Mouse (Mus musculus) stomach, postnatal 0 days (tissue): Measurements from ENCODE around the gene Taf8. TPM values are rescaled to one million over a fixed set of nuclear protein-coding genes. Genes with fewer than 3 reads are reported as not detected.
A peak's percentile ranks its signal among the peaks of the same experiment; 100 is the strongest.

ENCODE experiments used
- ATAC-seq: fragments of 200-750 bp; cut with Nextera tagmentation; 2 replicates; pipeline ENCODE4 v1.8.0; 2017; ENCODE audit not compliant: low FRiP score, low TSS enrichment
- DNase-seq: peaks from one replicate; pipeline ENCODE4 v3.0.0-alpha.2; 2016; ENCODE audit warnings: low spot score
- H3K27ac ChIP-seq: fragments of 300-500 bp; sonication (generic); replicated peaks from 2 replicates; pipeline ENCODE4 v1.5.1; 2014; ENCODE audit warnings: mild to moderate bottlenecking, control low read depth
- H3K27me3 ChIP-seq: fragments of 300-500 bp; sonication (generic); 2 replicates; pipeline ENCODE4 v1.6.1; 2014; ENCODE audit warnings: low read length; ENCODE audit not compliant: control insufficient read depth, insufficient read depth
- H3K36me3 ChIP-seq: fragments of 300-500 bp; sonication (generic); 2 replicates; pipeline ENCODE4 v1.6.1; 2014; ENCODE audit warnings: low read length, mixed read lengths; ENCODE audit not compliant: control insufficient read depth, insufficient read depth
- H3K4me1 ChIP-seq: fragments of 300-500 bp; sonication (generic); replicated peaks from 2 replicates; pipeline ENCODE4 v1.6.1; 2014; ENCODE audit warnings: antibody characterized with exemption; ENCODE audit not compliant: control insufficient read depth, insufficient read depth
- H3K4me2 ChIP-seq: fragments of 300-500 bp; sonication (generic); replicated peaks from 2 replicates; pipeline ENCODE4 v1.6.1; 2014; ENCODE audit warnings: low read depth, mild to moderate bottlenecking, control low read depth, moderate library complexity
- H3K4me3 ChIP-seq: fragments of 300-500 bp; sonication (generic); 2 replicates; pipeline ENCODE4 v1.5.1; 2014; ENCODE audit warnings: low read depth, low read length, control low read depth
- H3K9ac ChIP-seq: fragments of 300-500 bp; sonication (generic); 2 replicates; pipeline ENCODE4 v1.6.1; 2014; ENCODE audit warnings: mild to moderate bottlenecking, low read length, control low read depth, mixed read lengths
- H3K9me3 ChIP-seq: fragments of 300-500 bp; sonication (generic); 2 replicates; pipeline ENCODE4 v1.6.1; 2016; ENCODE audit warnings: low read length; ENCODE audit not compliant: control insufficient read depth
- CTCF ChIP-seq: IDR thresholded peaks from 2 replicates; pipeline ENCODE4 v1.5.1; 2016; ENCODE audit warnings: antibody characterized with exemption, low read depth, mild to moderate bottlenecking, moderate library complexity
- EP300 ChIP-seq: optimal IDR thresholded peaks from 2 replicates; pipeline ENCODE3; 2016; ENCODE audit warnings: antibody characterized with exemption
- whole genome bisulfite sequencing: fragments of 180-500 bp; shearing (Covaris S2); extraction: QIAGEN DNeasy Blood & Tissue Kit; methylation state at CpG from one replicate; pipeline ENCODE4 v1.1.7; 2014; 5-methylcytosine and 5-hydroxymethylcytosine counted together
- polyA plus RNA-seq: library from polyadenylated mRNA; unstranded; fragments of >200 nt; fragmentation: Nextera tagmentation; extraction: Ambion mirVana; gene quantifications from 2 replicates; pipeline ENCODE4 v1.2.1, GENCODE M21; 2015

Gene Taf8
- polyA plus RNA-seq, 1 experiment from 2014 or later: 11.0 TPM

- H3K9me3 ChIP-seq: no peaks in the 10 kb centered on the region
- no peak for DNase-seq
- peaks cover 2% of the 10 kb centered on the region; the same call in 1 of the 2 replicates for H3K4me1 ChIP-seq
- ATAC-seq: no peak
- H3K4me3 ChIP-seq: no peak overlapping the region
- no peaks in the 10 kb centered on the region for H3K36me3 ChIP-seq
- H3K27ac ChIP-seq: no peak overlapping the region
- H3K4me2 ChIP-seq: no peak overlapping the region
- H3K27me3 ChIP-seq: no peaks in the 10 kb centered on the region
- TF ChIP-seq CTCF: no peak
- TF ChIP-seq EP300: no peak
- no peak overlapping the region for H3K9ac ChIP-seq
- 61% methylated on average over 7 of the region's 7 CpGs for WGBS
Observed at GRCm38 (mm10) chr17:47515180-47515844, 13.2 kb upstream of the Taf8 start.

GRCm38 (mm10) chr17:47512956-47513775 lies 11.1 kb upstream of the Taf8 start:
- DNase-seq: peak; percentile 41
- no peaks in the 10 kb centered on the region for H3K27me3 ChIP-seq
- H3K4me1 ChIP-seq: peaks cover 2% of the 10 kb centered on the region; the same call in 1 of the 2 replicates
- WGBS: 44% methylated on average over 10 of the region's 10 CpGs
- no peak; the same call in 1 of the 2 replicates for ATAC-seq
- no peaks in the 10 kb centered on the region for H3K9me3 ChIP-seq
- H3K27ac ChIP-seq: peak overlapping the region; percentile 78
- no peak overlapping the region for H3K9ac ChIP-seq
- H3K4me2 ChIP-seq: no peak overlapping the region
- TF ChIP-seq CTCF (no peak), EP300 (no peak)
- H3K4me3 ChIP-seq: no peak overlapping the region
- no peaks in the 10 kb centered on the region for H3K36me3 ChIP-seq

GRCm38 (mm10) chr17:47511111-47512020 lies 9.3 kb upstream of the Taf8 start:
- Histone ChIP-seq H3K4me3 (no peak overlapping the region), H3K4me2 (peak overlapping the region; percentile 49), H3K9me3 (no peaks in the 10 kb centered on the region), H3K9ac (peak overlapping the region; percentile 59), H3K27ac (peak overlapping the region; percentile 96), H3K36me3 (no peaks in the 10 kb centered on the region), H3K27me3 (no peaks in the 10 kb centered on the region), H3K4me1 (peaks cover 6% of the 10 kb centered on the region; the same call in 1 of the 2 replicates)
- 3% methylated on average over 25 of the region's 25 CpGs for WGBS
- DNase-seq (peak; percentile 98), ATAC-seq (peak; percentile 91)
- TF ChIP-seq CTCF: peak; percentile 99
- TF ChIP-seq EP300: peak; percentile 90

- no peaks in the 10 kb centered on the region for H3K27me3 ChIP-seq
- H3K4me2 ChIP-seq: no peak overlapping the region
- DNase-seq (no peak), ATAC-seq (no peak)
- H3K4me1 ChIP-seq: peaks cover 11% of the 10 kb centered on the region
- H3K36me3 ChIP-seq: no peaks in the 10 kb centered on the region
- no peaks in the 10 kb centered on the region for H3K9me3 ChIP-seq
- H3K4me3 ChIP-seq: no peak overlapping the region
- no peak for TF ChIP-seq EP300
- H3K27ac ChIP-seq: peak overlapping the region; percentile 63
- H3K9ac ChIP-seq: no peak overlapping the region
- 58% methylated on average over 9 of the region's 9 CpGs for WGBS
Observed at GRCm38 (mm10) chr17:47509031-47509705, 7.1 kb upstream of the Taf8 start.

- Histone ChIP-seq H3K4me3 (peak overlapping the region; percentile 23; the same call in 1 of the 2 replicates), H3K4me2 (peak overlapping the region; percentile 57), H3K9me3 (no peaks in the 10 kb centered on the region), H3K36me3 (no peaks in the 10 kb centered on the region), H3K9ac (peak overlapping the region; percentile 59), H3K27ac (peak overlapping the region; percentile 97), H3K27me3 (no peaks in the 10 kb centered on the region), H3K4me1 (peaks cover 12% of the 10 kb centered on the region)
- DNase-seq (peak; percentile 96), ATAC-seq (peak; percentile 80)
- TF ChIP-seq EP300 (peak; percentile 93), CTCF (peak; percentile 28)
- WGBS: 3% methylated on average over 12 of the region's 12 CpGs
Observed at GRCm38 (mm10) chr17:47508012-47508608, 6.0 kb upstream of the Taf8 start.
